Mouse (Mus musculus): ENCODE data around the gene Olfr524.

Gene Olfr524

DNA sequence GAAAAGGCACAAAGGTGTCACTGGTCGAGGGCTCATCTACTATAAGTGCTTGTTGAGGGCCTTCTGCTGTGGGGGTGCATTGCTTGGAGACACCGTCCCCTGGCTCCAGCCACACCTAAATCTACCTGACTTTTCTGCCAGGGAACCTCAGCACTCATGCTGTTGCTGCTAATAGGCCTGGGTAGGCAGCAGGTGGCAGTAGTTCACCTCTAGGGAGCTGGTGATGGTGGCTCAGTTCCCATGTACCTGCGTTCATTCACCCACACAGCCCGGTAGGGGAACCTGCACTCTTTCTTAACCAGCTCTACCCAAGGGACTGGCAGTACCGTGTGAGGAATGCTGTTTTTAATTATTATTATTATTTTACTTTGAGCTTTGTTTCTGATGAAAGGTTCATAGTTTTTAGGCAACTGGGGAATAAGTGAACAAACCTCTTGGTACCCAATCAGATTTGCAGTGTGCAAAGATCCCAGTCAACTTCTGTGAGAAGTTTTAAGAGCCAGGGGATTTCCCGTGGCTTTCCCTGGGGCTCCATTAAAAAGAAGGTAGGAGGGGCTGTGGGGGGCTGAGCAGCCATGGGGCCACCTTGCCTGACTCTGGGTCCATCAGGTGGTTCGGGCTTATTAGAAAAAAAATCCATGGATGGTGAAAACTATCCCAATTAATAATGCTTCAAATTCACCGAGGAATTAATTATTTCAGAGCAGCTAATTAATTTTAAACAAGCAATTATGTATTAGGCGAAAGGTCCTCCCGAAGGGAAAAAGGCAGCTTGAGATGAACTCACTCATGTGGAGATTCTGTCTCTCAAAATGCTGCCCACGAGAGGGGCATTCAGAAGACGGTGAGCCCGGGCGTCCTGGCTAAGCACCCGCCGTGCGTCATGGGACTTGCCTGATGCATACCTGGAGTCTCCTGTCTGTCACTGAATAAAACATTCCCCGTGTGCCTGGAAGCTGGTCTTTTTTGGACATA lies 18.8 kb downstream of the Olfr524 start:
- DNase-seq: no peak

DNA sequence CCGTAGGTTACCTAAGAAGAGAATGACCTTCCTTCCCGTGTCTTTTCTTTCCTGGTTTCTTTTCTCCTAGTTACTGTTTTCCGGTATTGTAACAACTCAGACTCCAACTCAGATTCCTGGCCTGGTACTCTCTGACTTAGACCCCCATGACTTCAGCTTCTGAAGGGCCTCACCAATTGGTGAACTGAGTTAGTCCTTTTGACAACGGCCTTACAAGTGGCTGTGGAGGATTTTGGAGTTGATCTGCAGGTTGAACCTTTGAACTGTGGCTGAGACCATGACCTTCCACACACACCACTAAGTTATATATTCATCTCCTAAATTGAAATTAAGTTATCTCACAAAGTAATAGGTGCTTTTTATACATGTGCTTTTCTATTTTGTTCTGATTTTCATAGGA lies 21.6 kb downstream of the Olfr524 start:
- no peak for DNase-seq

DNA sequence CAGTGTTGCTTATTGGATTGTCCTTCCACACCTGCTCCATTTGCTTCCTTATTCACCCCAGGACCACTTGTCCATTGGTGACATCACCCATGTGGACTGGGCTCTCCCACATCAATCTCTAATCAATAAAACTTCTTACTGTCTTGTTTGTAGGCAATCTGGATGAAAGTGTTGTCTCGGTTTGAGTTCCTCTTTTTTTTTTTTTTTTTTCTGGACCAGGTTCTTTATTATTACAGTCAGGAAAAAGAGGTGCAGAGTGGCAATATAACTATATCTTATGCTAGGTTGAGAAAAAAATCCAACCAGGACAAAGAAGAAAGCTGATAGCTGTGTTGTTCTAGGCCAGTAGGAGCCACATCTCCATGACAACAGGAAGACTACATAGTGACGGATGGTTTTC lies 25.1 kb downstream of the Olfr524 start:
- DNase-seq: no peak

GRCm38 (mm10) chr7:140179176-140179575 lies 26.6 kb downstream of the Olfr524 start:
- no peak for DNase-seq

- peak; percentile 75 for DNase-seq
Observed at GRCm38 (mm10) chr7:140172936-140173335, 32.8 kb downstream of the Olfr524 start, which contains the start of gene Olfr523. Olfr523 (plus strand) TSS chr7:140173217.

DNA sequence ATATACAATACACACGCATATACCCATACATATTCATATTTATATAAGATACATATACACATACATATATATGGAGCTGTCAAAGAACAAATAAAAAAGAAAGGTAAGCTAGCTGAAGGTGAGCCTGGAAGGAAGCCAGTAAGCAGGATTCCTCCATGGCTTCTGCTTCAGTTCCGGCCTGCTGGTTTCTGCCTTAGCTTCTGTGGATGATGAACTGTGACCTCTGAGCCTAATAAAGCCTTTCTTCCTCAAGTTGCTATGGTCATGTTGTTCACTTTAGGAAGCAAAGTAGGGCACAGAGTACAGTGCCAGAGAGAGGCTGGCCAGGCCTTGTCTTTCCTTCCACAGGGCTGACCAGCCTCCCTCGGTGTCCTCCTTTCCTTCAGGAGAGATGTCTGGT lies 34.9 kb downstream of the Olfr524 start:
- no peak for DNase-seq

GRCm38 (mm10) chr7:140169386-140169785 lies 36.4 kb downstream of the Olfr524 start:
- DNase-seq: no peak

DNA sequence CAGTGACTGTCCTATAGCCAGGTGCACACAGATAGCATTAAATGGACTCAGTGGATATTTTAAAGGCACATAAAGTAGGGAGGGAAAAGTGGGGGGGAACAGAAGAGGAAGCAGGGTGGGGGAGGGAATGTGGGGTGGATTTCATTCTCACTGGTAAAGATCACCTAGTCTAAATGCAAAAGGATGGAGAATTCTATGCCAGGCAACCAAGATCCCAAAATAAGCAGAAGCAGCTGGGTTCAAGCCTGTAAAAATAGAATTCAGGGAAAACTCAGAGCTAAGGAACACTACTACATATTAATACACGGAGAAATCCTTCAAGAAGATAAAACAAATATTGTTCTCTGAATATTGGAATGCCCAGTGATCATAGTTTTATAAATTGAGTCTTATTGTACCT lies 37.8 kb downstream of the Olfr524 start:
- DNase-seq: no peak

- DNase-seq: no peak
Observed at GRCm38 (mm10) chr7:140164664-140165063, 41.1 kb downstream of the Olfr524 start, which contains the start of gene Olfr522. Olfr522 (minus strand) TSS chr7:140164764.

- no peak for DNase-seq
Observed at GRCm38 (mm10) chr7:140160363-140160762, 45.4 kb downstream of the Olfr524 start.

DNA sequence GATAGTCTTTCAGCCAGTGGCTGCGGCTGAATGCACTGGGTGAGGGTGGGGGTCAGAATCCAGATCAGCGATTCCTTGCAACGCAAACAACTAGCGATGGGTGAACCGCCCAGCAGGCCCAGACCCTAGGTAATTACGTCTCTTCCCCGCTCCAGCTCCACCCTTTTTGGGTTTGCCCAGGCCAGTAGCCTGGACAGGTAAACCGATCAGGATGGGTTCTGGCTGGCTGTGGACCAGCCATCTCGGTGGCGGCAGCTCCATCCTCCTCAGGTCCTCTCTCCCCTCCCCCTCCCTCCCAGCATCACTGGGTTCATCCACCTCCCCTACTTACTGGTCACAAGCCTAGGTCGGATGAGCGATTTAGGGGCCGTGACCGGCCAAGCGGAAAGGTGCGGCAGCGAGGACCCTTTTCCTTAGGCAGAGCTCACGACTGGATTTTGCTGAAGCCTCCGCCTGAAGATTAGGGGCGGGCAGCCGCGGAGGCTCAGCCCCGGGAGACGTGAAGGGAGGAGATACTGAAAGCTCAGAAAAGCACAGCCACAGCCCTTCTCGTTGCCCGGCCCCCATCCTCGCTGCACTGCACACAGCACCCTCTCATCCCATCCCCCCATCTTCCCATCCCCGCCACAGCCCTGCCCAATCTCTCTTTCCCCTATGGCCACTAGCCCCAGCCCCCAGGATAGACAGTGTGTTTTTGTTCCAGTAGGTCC lies 51.4 kb downstream of the Olfr524 start, which contains the start of gene Sprn:
TSS of gene Sprn (minus strand) at position 660 of the 710 bp plus-strand sequence.
- peak; percentile 78 for DNase-seq

GRCm38 (mm10) chr7:140153829-140154217 lies 51.9 kb downstream of the Olfr524 start:
- DNase-seq: no peak

DNA sequence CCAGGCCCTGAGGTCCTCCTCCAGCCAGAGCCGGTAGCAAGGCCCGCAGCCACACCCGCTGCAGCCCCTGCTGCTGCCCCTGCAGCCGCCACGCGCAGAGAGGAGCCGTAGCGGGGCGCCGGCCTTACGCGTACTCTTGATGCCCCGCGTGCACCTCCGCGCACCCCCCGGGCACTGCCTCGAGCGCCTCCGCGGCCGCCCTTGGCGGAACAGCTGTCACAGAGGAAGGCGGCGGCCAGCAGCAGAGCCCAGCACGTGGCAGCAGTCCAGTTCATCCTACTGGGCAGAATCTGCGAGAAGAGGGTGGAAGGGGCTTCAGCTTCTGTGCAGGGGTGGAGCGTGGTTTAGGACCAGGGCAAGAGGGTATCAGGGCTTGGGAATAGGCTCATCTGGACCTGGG lies 52.4 kb downstream of the Olfr524 start:
- peak; percentile 67 for DNase-seq
